Mouse (Mus musculus) forebrain, embryonic 16.5 days (tissue): ENCODE results near the gene Phex. TPM values are rescaled to one million over a fixed set of nuclear protein-coding genes. Genes with fewer than 3 reads are reported as not detected.

ENCODE experiments used
- ATAC-seq: fragments of 200-750 bp; cut with Nextera tagmentation; 2 replicates; pipeline ENCODE4 v1.8.0; 2017; ENCODE audit warnings: mild to moderate bottlenecking, moderate library complexity
- H3K27ac ChIP-seq: fragments of 300-500 bp; sonication (generic); 2 replicates; pipeline ENCODE4 v1.5.1; 2014; ENCODE audit warnings: low read length, control low read depth
- H3K27me3 ChIP-seq: fragments of 300-500 bp; sonication (generic); replicated peaks from 2 replicates; pipeline ENCODE4 v1.6.1; 2014; ENCODE audit warnings: low read length; ENCODE audit not compliant: control insufficient read depth, insufficient read depth
- H3K36me3 ChIP-seq: fragments of 300-500 bp; sonication (generic); 2 replicates; pipeline ENCODE4 v1.6.1; 2014; ENCODE audit not compliant: control insufficient read depth, insufficient read depth
- H3K4me1 ChIP-seq: fragments of 300-500 bp; sonication (generic); replicated peaks from 2 replicates; pipeline ENCODE4 v1.6.1; 2014; ENCODE audit warnings: low read length; ENCODE audit not compliant: control insufficient read depth, insufficient read depth
- H3K4me2 ChIP-seq: fragments of 300-500 bp; sonication (generic); 2 replicates; pipeline ENCODE4 v1.6.1; 2014; ENCODE audit warnings: mild to moderate bottlenecking, low read length, control low read depth
- H3K4me3 ChIP-seq: fragments of 300-500 bp; sonication (generic); replicated peaks from 2 replicates; pipeline ENCODE4 v1.5.1; 2014; ENCODE audit warnings: mild to moderate bottlenecking, low read length, control low read depth
- H3K9ac ChIP-seq: fragments of 300-500 bp; sonication (generic); replicated peaks from 2 replicates; pipeline ENCODE4 v1.6.1; 2014; ENCODE audit warnings: low read depth, low read length, control low read depth
- H3K9me3 ChIP-seq: fragments of 300-500 bp; sonication (generic); 2 replicates; pipeline ENCODE4 v1.6.1; 2016; ENCODE audit warnings: low read length; ENCODE audit not compliant: control insufficient read depth
- WGBS: fragments of 180-500 bp; shearing (Covaris S2); extraction: QIAGEN DNeasy Blood & Tissue Kit; methylation state at CpG from one replicate; pipeline ENCODE4 v1.1.7; 2014; 5-methylcytosine and 5-hydroxymethylcytosine counted together
- polyA plus RNA-seq: library from polyadenylated mRNA; unstranded; fragments of >200 nt; fragmentation: Nextera tagmentation; extraction: Ambion mirVana; gene quantifications from 2 replicates; pipeline ENCODE4 v1.2.1, GENCODE M21; 2015

The Phex gene
- polyA plus RNA-seq, 1 experiment from 2014 or later = 0.09 TPM

DNA sequence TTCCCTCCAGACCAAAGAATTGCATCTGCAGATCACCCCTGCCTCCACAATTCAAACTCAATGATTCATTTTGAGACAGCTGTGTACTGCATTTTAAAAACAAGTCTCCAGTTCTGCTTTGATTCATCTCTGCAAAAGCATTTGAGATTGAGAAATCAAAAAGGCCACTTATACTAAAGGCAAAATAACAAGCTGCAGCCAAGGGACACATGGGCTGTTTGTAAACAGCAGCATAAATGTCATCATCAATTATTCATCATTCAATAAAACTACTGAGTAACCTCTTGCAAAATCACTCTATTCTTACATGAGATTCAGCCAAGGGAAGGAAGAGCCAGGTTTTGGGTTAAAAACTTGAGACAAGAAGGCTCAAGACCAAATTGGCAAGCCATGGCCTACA lies 122.7 kb downstream of the Phex start:
- Histone ChIP-seq H3K9me3 (no peaks in the 10 kb centered on the region), H3K4me2 (no peak overlapping the region), H3K9ac (no peak overlapping the region), H3K27me3 (no peaks in the 10 kb centered on the region), H3K27ac (no peak overlapping the region), H3K4me1 (no peaks in the 10 kb centered on the region), H3K4me3 (no peak overlapping the region), H3K36me3 (no peaks in the 10 kb centered on the region)
- no peak for ATAC-seq

DNA sequence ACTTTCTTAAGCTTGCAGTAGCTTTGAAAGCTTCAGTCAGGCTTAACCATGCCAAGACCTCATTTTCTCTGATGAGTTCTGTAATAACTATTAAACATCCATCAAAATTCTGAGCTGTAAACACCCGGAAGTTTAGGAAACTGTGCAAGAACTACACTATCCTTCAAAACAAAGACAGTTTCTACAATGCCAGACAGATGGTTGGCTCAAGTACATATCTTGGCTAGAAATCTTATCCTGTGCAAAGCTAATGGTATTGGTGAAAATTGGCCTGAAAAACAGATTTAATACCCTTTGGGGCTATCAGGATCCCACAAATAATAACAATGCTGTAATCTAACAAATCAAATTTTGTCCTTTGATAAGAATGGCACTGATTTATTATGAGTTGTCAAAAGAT lies 138.5 kb downstream of the Phex start:
- Histone ChIP-seq H3K4me3 (no peak overlapping the region), H3K4me2 (no peak overlapping the region), H3K4me1 (no peaks in the 10 kb centered on the region), H3K36me3 (no peaks in the 10 kb centered on the region), H3K9ac (no peak overlapping the region), H3K9me3 (no peaks in the 10 kb centered on the region), H3K27ac (no peak overlapping the region), H3K27me3 (no peaks in the 10 kb centered on the region)
- ATAC-seq = no peak
- 42% methylated on average over 1 of the region's 1 CpGs for WGBS

DNA sequence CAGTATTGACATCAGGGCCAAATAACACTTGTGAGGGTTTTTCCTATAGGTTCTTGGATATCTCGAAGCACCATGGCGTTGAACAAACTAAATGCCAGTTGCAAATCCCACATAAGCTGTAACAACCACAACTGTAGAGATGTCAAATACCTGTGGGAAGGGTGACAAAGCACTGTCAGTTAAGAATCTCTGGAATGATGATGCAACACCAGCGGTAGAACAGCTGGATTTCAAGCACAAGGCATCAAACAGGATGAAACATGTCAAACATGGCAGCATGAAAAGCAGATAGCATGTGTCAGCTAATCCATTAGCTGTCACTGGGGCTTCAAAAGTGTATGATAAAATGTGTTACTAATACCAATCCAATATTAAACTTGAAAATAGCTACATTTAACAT lies 141.8 kb downstream of the Phex start:
- no peaks in the 10 kb centered on the region for H3K36me3 ChIP-seq
- no peaks in the 10 kb centered on the region for H3K9me3 ChIP-seq
- H3K4me3 ChIP-seq = no peak overlapping the region
- H3K4me2 ChIP-seq = no peak overlapping the region
- no peaks in the 10 kb centered on the region for H3K27me3 ChIP-seq
- no peaks in the 10 kb centered on the region for H3K4me1 ChIP-seq
- H3K9ac ChIP-seq = no peak overlapping the region
- H3K27ac ChIP-seq = no peak overlapping the region
- ATAC-seq = no peak
- WGBS = 84% methylated on average over 3 of the region's 3 CpGs

DNA sequence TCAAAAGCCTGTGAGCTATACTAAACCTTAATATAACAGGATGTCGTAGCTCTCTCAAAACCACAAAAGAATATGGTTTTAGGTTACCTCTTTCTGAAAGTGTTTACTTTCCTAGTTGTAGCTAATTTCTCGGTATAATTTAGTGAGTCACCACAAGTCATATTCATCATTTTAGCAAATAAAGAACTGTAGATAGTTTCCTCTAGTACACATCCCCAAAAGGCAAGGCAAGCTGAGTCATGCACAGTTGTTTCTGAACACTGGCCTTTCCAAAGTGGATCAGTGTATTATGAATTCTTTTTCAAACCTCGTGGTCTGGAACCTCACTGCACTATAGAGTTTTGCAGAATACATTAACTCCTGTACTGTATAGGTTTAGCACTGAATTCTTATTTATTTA lies 143.5 kb downstream of the Phex start:
- H3K27me3 ChIP-seq = no peaks in the 10 kb centered on the region
- H3K27ac ChIP-seq = no peak overlapping the region
- H3K36me3 ChIP-seq = no peaks in the 10 kb centered on the region
- no peaks in the 10 kb centered on the region for H3K4me1 ChIP-seq
- H3K9ac ChIP-seq = no peak overlapping the region
- no peak for ATAC-seq
- whole genome bisulfite sequencing = 84% methylated on average over 3 of the region's 3 CpGs
- H3K4me2 ChIP-seq = no peak overlapping the region
- no peak overlapping the region for H3K4me3 ChIP-seq
- H3K9me3 ChIP-seq = no peaks in the 10 kb centered on the region

DNA sequence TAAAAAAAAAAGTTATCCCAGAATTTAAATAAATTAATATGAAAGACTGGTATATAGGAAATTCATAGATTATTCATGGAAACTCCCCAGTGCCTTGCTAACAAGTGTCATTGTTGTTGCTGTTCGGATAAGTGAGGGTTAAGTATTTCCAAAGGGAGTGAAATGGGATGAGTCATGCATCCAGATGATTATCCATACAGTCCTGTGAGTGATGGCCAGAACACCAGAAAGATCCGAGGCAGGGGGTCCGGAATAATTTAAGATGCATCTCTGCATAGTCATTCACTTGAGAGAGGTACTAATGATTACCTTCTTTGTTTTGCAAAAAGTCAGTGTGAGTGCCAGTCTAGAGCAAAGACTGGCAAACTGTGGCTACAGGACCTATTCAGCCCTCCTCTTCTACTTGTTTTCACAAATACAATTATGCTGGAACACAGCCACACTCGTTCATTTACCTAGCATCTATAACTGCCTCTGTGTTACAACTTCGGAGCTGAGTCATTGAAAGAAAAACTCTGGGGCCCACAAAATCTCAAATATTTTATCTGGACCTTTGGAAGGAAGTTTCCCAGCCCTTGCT lies 145.3 kb downstream of the Phex start:
- no peaks in the 10 kb centered on the region for H3K27me3 ChIP-seq
- no peak overlapping the region for H3K9ac ChIP-seq
- WGBS = 25% methylated on average over 5 of the region's 5 CpGs
- H3K36me3 ChIP-seq = no peaks in the 10 kb centered on the region
- ATAC-seq = no peak; the same call in 1 of the 2 replicates
- H3K4me1 ChIP-seq = no peaks in the 10 kb centered on the region
- no peak overlapping the region for H3K4me3 ChIP-seq
- H3K27ac ChIP-seq = no peak overlapping the region
- no peaks in the 10 kb centered on the region for H3K9me3 ChIP-seq
- H3K4me2 ChIP-seq = no peak overlapping the region

DNA sequence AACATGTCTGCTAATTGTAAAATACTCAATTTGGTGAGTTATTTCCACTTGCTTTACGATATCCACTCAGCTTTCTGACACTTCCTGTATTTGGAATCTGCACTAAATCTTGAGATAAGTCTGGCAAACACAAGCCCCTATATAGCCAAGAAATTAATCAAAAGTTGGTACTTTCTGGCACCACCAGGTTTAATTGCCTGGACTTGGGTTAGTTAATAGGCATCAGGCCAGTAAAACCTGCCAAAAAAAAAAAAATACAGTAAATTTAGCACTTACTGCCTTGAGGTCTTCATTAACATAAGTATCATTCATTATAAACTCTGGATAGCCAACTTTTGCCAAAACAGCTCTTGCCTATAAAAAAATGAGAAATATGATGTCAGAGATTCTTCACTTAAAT lies 147.0 kb downstream of the Phex start:
- ATAC-seq = no peak
- H3K9me3 ChIP-seq = no peaks in the 10 kb centered on the region
- H3K27ac ChIP-seq = no peak overlapping the region
- 44% methylated on average over 1 of the region's 1 CpGs for WGBS
- H3K4me3 ChIP-seq = no peak overlapping the region
- no peaks in the 10 kb centered on the region for H3K27me3 ChIP-seq
- H3K36me3 ChIP-seq = no peaks in the 10 kb centered on the region
- H3K9ac ChIP-seq = no peak overlapping the region
- no peaks in the 10 kb centered on the region for H3K4me1 ChIP-seq
- H3K4me2 ChIP-seq = no peak overlapping the region

DNA sequence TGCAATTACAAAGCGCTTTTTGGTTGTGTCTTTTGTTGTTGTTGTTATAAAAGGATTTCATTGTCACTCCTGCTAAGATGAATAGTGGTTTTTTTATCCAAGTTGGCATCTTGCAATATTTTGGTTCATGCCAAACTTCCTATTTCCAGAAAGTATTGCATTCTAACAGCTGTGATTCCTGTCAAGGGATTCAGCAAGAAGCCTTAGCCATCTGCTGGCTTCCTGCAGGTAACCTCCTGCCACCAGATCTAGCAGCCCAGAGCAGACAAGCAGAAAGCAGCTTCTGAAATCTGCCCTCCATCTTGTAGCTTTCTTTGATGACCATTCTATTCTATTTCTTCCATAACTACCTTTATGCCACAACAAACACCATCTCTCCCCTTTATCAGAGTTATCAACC lies 212.4 kb downstream of the Phex start:
- Histone ChIP-seq H3K27ac (no peak overlapping the region), H3K4me3 (no peak overlapping the region), H3K9me3 (no peaks in the 10 kb centered on the region), H3K4me1 (no peaks in the 10 kb centered on the region), H3K9ac (no peak overlapping the region), H3K4me2 (no peak overlapping the region), H3K36me3 (no peaks in the 10 kb centered on the region), H3K27me3 (no peaks in the 10 kb centered on the region)
- ATAC-seq = no peak
- WGBS = 68% methylated on average over 1 of the region's 1 CpGs

DNA sequence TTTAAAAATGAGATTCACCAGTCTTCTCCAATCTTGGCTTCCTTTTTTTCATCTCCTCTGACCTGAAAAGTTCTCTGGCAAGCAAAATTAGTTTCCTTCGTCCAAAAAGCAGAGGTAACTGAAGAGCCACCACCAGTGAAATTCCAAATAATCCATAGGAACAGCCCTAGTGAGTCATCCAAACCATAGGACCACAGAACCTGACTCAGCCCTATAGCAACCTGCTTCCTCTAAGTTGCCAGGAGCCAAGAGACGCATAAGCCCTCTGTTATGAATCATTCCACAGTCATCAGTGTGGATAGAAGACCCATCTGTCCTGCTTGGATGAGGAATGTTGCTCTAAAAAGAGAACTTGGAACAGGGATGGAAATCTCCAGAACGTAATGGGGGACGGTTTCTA lies 230.9 kb downstream of the Phex start:
- H3K27me3 ChIP-seq = no peaks in the 10 kb centered on the region
- no peak overlapping the region for H3K27ac ChIP-seq
- H3K9me3 ChIP-seq = no peaks in the 10 kb centered on the region
- H3K4me2 ChIP-seq = no peak overlapping the region
- no peaks in the 10 kb centered on the region for H3K36me3 ChIP-seq
- H3K4me3 ChIP-seq = no peak overlapping the region
- ATAC-seq = no peak
- no peaks in the 10 kb centered on the region for H3K4me1 ChIP-seq
- 82% methylated on average over 4 of the region's 4 CpGs for WGBS
- no peak overlapping the region for H3K9ac ChIP-seq

DNA sequence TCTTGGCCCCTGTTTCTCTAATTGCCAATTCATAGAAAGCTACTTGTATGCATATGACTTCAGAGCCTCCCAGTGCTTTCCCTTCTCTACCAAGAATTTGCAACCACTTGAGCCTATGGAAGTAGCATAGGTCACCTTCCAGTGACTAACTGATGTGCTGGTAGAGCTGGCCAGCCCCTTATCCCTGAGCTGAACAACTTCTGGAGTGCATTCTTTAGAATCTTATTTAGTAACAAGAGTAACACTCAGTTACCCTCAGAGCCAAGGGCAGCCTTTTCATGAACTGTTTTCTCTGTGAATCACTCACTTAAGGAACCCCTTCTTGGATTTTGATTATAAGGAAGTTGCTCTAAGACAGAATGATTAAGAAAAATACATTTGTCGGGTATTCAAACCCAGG lies 234.3 kb downstream of the Phex start:
- Histone ChIP-seq H3K4me3 (no peak overlapping the region), H3K36me3 (no peaks in the 10 kb centered on the region), H3K4me1 (no peaks in the 10 kb centered on the region), H3K27ac (no peak overlapping the region), H3K9ac (no peak overlapping the region), H3K4me2 (no peak overlapping the region), H3K9me3 (no peaks in the 10 kb centered on the region), H3K27me3 (no peaks in the 10 kb centered on the region)
- no peak for ATAC-seq
- WGBS = 100% methylated on average over 1 of the region's 1 CpGs

DNA sequence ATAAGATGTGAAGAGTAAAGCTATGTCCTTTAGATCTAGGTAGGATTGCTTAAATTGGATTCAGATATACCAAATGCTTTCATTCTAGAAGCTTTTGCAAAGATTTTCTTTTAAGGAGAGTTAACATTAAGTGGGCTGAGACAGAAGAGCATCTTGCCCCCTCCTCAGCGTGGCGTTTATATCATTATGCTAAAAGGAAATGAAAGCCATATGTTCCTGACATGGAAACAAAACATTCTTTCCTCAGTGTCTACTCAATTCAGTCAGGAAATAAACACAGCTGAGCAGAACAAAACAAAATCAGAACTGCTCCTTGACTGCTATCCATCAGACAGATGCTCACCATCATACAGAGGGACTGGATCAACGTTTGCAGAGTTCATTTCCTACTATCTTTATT lies 251.0 kb downstream of the Phex start:
- Histone ChIP-seq H3K27me3 (no peaks in the 10 kb centered on the region), H3K4me2 (no peak overlapping the region), H3K9me3 (no peaks in the 10 kb centered on the region), H3K9ac (no peak overlapping the region), H3K36me3 (no peaks in the 10 kb centered on the region), H3K4me1 (no peaks in the 10 kb centered on the region), H3K27ac (no peak overlapping the region), H3K4me3 (no peak overlapping the region)
- 51% methylated on average over 3 of the region's 3 CpGs for WGBS
- ATAC-seq = 0 out of 2 replicates have a peak, but pooled peaks have one; percentile 31
